Mouse (Mus musculus) olfactory bulb, adult 2 months (tissue): ENCODE measurements around the gene Cct8l1. TPM values are rescaled to one million over a fixed set of nuclear protein-coding genes. Genes with fewer than 3 reads are reported as not detected.

Experiments
- H3K27ac ChIP-seq: fragments of 200-500 bp; 2 replicates; pipeline ENCODE4 v1.5.1; 2012; ENCODE audit warnings: low read depth, low read length; ENCODE audit not compliant: insufficient read depth
- H3K4me1 ChIP-seq: fragments of 200-500 bp; 2 replicates; pipeline ENCODE4 v1.6.1; 2012; ENCODE audit warnings: low read length; ENCODE audit not compliant: control insufficient read depth, insufficient read depth
- H3K4me3 ChIP-seq: fragments of 200-500 bp; 2 replicates; pipeline ENCODE4 v1.5.1; 2012; ENCODE audit warnings: mild to moderate bottlenecking, low read depth, low read length, moderate library complexity; ENCODE audit not compliant: insufficient read depth
- CTCF ChIP-seq: fragments of 200-500 bp; IDR thresholded peaks from 2 replicates; pipeline ENCODE4 v1.5.1; 2012; ENCODE audit warnings: low read depth, mild to moderate bottlenecking, low read length, moderate library complexity; ENCODE audit not compliant: insufficient read depth
- POLR2A ChIP-seq: fragments of 200-500 bp; IDR thresholded peaks from 2 replicates; pipeline ENCODE4 v1.6.1; 2012; ENCODE audit warnings: mild to moderate bottlenecking, low read depth, low read length, moderate library complexity; ENCODE audit not compliant: insufficient read depth
- WGBS: fragments of 180-500 bp; shearing (Covaris S2); methylation state at CpG from one replicate; pipeline ENCODE4 v1.1.7; 2018; 5-methylcytosine and 5-hydroxymethylcytosine counted together
- polyA plus RNA-seq: library from polyadenylated mRNA; stranded (reverse); fragments of >200 nt; gene quantifications from 2 replicates; pipeline ENCODE4 v1.2.4, GENCODE M21; 2012; ENCODE audit warnings: low replicate concordance; ENCODE audit not compliant: missing spikeins, insufficient read depth, insufficient read length

The Cct8l1 gene
- polyA plus RNA-seq, 1 experiment = not detected

DNA sequence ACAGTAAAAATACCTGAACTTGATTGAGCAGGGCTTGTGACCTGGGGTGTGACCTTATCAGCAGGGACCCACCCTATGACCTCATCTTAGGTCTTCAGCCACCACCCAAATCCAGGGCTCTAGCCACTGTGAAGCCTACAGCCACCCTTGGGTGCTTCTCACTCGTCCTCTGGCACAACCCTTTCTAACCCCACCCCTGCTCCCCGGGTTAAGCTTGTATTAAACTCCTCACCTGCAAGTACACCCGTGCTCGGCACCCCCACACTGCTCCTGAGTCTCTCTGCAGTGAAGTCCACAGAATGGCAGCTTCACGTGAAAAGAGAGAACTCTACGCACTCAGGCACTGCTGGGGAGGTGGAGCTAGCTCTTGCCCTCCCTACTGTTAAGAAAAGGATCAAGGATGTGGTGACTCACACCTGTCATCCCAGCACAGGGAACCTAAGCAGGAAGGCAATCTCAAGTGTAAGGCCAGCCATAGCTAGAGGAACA, 21.1 kb downstream of the Cct8l1 start:
- peaks cover 6% of the 10 kb centered on the region; the same call in 1 of the 2 replicates for H3K4me1 ChIP-seq
- WGBS = 54% methylated on average over 6 of the region's 6 CpGs
- H3K4me3 ChIP-seq = no peak overlapping the region
- TF ChIP-seq CTCF = no peak
- no peak for TF ChIP-seq POLR2A
- H3K27ac ChIP-seq = no peak overlapping the region

- peaks cover 2% of the 10 kb centered on the region; the same call in 1 of the 2 replicates for H3K4me1 ChIP-seq
- H3K27ac ChIP-seq = no peak overlapping the region
- no peak overlapping the region for H3K4me3 ChIP-seq
- TF ChIP-seq POLR2A (no peak), CTCF (no peak)
These were observed 24.5 kb downstream of the Cct8l1 start for GRCm38 (mm10) chr5:25540412-25540811.

DNA sequence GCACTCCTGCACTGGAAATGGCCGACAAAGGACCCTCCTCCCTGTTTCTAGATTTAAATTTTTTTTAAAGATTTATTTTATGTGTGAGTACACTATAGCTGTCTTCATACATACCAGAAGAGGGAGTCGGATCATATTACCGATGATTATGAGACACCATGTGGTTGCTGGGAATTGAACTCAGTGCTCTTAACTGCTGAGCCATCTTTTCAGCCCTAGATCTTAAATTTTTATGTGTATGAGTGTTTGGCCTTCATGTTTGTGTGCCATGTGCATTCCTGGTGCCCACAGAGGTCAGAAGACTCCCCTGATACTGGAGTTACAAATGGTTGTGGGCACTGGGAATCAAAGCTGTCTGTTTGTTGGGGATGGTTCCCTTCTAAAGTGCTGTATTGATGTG, 25.1 kb downstream of the Cct8l1 start:
- TF ChIP-seq POLR2A (no peak), CTCF (no peak)
- H3K4me3 ChIP-seq = no peak overlapping the region
- WGBS = 88% methylated on average over 3 of the region's 3 CpGs
- no peak overlapping the region for H3K27ac ChIP-seq
- H3K4me1 ChIP-seq = peaks cover 2% of the 10 kb centered on the region; the same call in 1 of the 2 replicates

GRCm38 (mm10) chr5:25541661-25542060, 25.8 kb downstream of the Cct8l1 start:
- 82% methylated on average over 2 of the region's 2 CpGs for WGBS
- H3K4me1 ChIP-seq = peaks cover 2% of the 10 kb centered on the region; the same call in 1 of the 2 replicates
- no peak overlapping the region for H3K27ac ChIP-seq
- no peak overlapping the region for H3K4me3 ChIP-seq
- TF ChIP-seq POLR2A (no peak), CTCF (no peak)

DNA sequence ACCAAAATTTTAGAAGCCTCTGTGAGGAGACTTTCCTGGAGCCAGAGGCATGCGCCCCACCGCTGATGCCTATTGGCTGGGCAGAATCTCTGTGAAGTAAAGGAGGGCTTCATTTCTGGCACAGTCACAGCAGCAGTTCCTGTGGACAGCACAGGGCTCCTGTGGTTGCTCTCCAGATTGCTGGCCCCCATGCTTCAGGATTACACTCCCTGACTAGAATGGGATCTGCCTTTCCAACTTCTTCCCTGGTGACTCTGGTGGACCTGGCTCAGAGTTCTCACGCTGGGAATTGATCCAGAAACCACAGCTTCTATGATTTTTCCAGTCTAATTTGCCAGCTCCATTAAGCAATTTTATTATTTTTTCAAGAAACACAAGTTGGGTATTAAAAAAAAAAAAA, 28.2 kb downstream of the Cct8l1 start:
- Histone ChIP-seq H3K4me3 (no peak overlapping the region), H3K27ac (no peak overlapping the region), H3K4me1 (no peaks in the 10 kb centered on the region)
- WGBS = 91% methylated on average over 3 of the region's 3 CpGs
- TF ChIP-seq CTCF (no peak), POLR2A (no peak)

GRCm38 (mm10) chr5:25544566-25544965, 28.7 kb downstream of the Cct8l1 start:
- H3K27ac ChIP-seq = no peak overlapping the region
- 75% methylated on average over 5 of the region's 5 CpGs for WGBS
- no peaks in the 10 kb centered on the region for H3K4me1 ChIP-seq
- TF ChIP-seq CTCF (no peak), POLR2A (no peak)
- H3K4me3 ChIP-seq = no peak overlapping the region

GRCm38 (mm10) chr5:25546912-25547311, 31.0 kb downstream of the Cct8l1 start:
- H3K27ac ChIP-seq = no peak overlapping the region
- H3K4me3 ChIP-seq = no peak overlapping the region
- 87% methylated on average over 2 of the region's 2 CpGs for WGBS
- H3K4me1 ChIP-seq = no peaks in the 10 kb centered on the region
- TF ChIP-seq POLR2A (no peak), CTCF (no peak)

GRCm38 (mm10) chr5:25550912-25551311, 35.0 kb downstream of the Cct8l1 start:
- Histone ChIP-seq H3K4me3 (no peak overlapping the region), H3K4me1 (no peaks in the 10 kb centered on the region), H3K27ac (no peak overlapping the region)
- TF ChIP-seq CTCF (no peak), POLR2A (no peak)
- WGBS = 97% methylated on average over 1 of the region's 1 CpGs

- 94% methylated on average over 1 of the region's 1 CpGs for WGBS
- H3K27ac ChIP-seq = no peak overlapping the region
- TF ChIP-seq POLR2A (no peak), CTCF (no peak)
- no peaks in the 10 kb centered on the region for H3K4me1 ChIP-seq
- H3K4me3 ChIP-seq = no peak overlapping the region
These were observed 38.3 kb downstream of the Cct8l1 start for GRCm38 (mm10) chr5:25554210-25554609.

GRCm38 (mm10) chr5:25554689-25555088, 38.8 kb downstream of the Cct8l1 start:
- Histone ChIP-seq H3K27ac (no peak overlapping the region), H3K4me1 (no peaks in the 10 kb centered on the region), H3K4me3 (no peak overlapping the region)
- 40% methylated on average over 1 of the region's 1 CpGs for WGBS
- no peak for TF ChIP-seq POLR2A
- no peak for TF ChIP-seq CTCF
